Mouse (Mus musculus) 3T3-L1 (cell line): Measurements from ENCODE around the gene Nr2c2ap.
A peak's percentile ranks its signal among the peaks of the same experiment; 100 is the strongest.

Experiments
- DNase-seq: peaks from one replicate; pipeline ENCODE4 v3.0.0-alpha.2; 2015; ENCODE audit warnings: low read depth, low spot score

Gene Nr2c2ap

GRCm38 (mm10) chr8:70118726-70119700 is 12.1 kb upstream of the Nr2c2ap start:
- no peak for DNase-seq

GRCm38 (mm10) chr8:70120667-70121066 is 10.5 kb upstream of the Nr2c2ap start, which contains the start of gene Ncan:
Ncan (minus strand) TSS chr8:70120873.
- DNase-seq = no peak

DNA sequence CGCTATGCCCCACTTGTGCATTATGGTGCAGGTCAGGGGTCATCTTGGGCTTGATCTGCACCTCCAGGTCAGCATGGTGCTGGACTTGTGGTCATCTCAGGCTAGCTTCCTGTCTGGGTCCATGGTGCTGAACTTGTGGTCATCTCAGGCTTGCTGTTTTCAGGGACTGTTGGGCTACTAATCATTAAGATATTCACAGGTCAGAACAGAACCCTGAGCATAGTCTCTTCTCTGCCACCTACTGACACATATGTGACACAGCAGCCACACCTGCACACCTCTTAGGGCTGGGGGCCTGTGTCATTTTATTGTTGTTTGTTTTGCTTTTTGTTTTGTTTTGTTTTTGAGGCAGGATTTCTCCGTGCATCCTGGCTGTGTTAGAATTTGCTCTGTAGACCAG is 8.3 kb upstream of the Nr2c2ap start:
- DNase-seq = peak; percentile 63

GRCm38 (mm10) chr8:70124992-70125391 is 6.1 kb upstream of the Nr2c2ap start:
- no peak for DNase-seq

- peak; percentile 50 for DNase-seq
Measured at GRCm38 (mm10) chr8:70128435-70128834, 2.7 kb upstream of the Nr2c2ap start.

DNA sequence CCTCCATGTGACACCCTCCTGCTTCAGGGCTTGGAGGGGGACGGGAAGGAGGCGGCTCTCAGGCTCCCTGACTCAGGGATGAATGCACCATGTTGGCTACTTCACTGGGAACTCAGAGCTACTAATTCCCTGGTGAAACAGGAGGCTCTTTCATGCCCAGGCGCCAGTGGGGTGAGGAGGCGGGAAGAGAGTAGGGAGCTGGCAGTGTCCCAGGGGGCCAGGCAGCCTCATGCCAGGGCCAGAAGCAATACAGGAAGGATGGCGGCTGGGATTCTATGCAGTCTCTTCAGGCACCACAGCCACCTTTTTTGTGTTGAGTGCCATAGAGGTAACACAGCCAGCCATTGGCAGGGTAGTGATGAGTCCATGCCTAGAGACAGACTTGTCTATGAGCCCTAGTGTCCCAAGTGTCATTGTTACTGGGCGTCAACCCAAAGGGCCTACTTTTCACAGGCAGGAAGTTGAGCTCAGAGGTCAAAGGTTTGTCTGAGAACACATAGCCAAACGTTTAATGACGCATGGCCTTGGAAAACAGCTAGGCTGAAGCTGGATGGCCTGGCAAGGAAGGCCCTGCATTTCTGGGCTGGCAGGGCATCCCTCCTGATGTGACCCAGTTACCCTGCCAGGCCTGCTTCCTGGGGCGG is 1.7 kb upstream of the Nr2c2ap start:
- peak; percentile 64 for DNase-seq

DNA sequence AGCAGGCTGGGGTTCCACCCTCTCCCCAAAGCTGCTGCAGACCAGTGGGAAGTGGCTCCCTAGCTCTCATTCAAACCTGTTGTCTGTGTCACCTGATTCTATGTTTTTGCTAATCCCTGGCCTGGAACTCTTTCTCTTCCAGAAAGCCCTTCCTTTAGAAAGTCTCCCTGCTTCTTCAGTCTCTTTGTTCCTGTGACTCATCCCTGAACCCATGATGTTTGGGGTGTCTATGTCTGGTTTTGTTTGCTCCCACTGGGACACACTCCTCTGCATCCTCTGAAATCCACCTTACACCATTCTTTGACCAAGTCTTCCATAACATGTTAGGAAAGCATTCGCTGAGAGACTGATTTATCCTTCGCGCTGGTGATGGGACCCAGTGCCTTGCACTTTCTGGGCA is 1.1 kb upstream of the Nr2c2ap start:
- peak; percentile 58 for DNase-seq

- DNase-seq = no peak
Measured at GRCm38 (mm10) chr8:70134086-70134485, 3.0 kb downstream of the Nr2c2ap start.

DNA sequence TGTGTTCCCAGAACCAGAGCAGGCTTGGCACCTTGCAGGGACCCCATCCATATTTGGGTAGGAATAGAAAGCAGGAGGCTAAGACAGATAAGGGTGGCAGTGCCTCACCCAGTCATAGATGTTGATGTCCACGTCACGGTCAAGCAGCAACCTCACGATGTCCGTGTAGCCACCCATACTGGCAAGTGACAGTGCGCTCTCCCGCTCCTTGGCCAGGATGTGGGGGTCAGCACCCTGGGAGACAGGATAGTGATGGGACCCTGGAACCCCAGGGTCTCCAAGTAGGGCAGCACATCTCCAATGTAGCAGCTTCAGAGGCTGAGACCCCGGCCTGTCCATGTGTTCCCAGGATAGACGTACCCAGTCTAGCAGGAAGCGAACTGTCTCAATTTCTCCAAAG is 3.8 kb downstream of the Nr2c2ap start:
- no peak for DNase-seq

- no peak for DNase-seq
Measured at GRCm38 (mm10) chr8:70136591-70136990, 5.5 kb downstream of the Nr2c2ap start.

GRCm38 (mm10) chr8:70137890-70138289 is 6.8 kb downstream of the Nr2c2ap start:
- DNase-seq = no peak

DNA sequence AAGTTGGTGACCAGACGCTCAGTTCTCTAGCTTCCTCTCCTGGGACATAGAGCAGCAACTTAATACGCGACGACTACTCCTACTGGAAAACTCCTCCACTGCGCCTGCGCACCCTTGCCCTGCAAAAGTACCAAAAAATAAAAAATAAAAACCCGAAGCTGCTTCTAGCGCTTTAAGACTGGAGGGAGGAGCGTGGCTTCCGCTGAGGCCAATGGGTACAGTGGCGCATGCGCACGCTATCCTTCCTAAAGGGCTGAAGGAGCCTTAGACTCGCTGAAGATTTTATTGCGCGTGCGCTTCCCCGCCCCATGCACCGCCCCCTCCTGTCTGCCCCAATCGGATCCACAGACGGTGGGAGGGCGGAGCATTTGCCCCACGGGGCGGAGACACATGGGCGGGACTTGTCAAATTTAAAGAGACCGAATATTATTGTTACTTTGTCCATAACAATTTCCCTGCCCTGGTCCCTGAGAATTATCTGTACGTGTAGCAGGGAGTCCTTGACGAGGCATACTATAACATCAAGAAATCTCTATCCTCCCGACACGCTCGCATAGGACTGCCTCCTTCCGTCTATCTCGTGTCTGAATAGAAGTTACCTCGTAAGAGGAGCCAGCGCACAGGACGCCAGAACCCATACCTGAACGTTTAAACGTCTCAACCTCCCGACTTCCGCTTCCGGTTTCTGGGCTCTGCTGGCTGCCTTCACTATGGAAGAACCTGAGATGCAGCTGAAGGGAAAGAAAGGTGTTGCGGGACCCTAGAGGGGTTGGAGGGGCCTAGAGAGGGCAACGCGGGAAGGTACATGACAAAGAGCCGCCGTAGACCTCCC is 8.1 kb downstream of the Nr2c2ap start, which contains the start of the genes Rfxank, Borcs8 and Mef2b:
Rfxank (minus strand) TSS at position 129 of the 832 bp plus-strand sequence.
Borcs8 (plus strand) TSS at position 474 of the 832 bp plus-strand sequence.
Mef2b (plus strand) TSS at position 686 of the 832 bp plus-strand sequence.
- peak; percentile 100 for DNase-seq

GRCm38 (mm10) chr8:70139981-70140380 is 8.8 kb downstream of the Nr2c2ap start:
- DNase-seq = peak; percentile 74

DNA sequence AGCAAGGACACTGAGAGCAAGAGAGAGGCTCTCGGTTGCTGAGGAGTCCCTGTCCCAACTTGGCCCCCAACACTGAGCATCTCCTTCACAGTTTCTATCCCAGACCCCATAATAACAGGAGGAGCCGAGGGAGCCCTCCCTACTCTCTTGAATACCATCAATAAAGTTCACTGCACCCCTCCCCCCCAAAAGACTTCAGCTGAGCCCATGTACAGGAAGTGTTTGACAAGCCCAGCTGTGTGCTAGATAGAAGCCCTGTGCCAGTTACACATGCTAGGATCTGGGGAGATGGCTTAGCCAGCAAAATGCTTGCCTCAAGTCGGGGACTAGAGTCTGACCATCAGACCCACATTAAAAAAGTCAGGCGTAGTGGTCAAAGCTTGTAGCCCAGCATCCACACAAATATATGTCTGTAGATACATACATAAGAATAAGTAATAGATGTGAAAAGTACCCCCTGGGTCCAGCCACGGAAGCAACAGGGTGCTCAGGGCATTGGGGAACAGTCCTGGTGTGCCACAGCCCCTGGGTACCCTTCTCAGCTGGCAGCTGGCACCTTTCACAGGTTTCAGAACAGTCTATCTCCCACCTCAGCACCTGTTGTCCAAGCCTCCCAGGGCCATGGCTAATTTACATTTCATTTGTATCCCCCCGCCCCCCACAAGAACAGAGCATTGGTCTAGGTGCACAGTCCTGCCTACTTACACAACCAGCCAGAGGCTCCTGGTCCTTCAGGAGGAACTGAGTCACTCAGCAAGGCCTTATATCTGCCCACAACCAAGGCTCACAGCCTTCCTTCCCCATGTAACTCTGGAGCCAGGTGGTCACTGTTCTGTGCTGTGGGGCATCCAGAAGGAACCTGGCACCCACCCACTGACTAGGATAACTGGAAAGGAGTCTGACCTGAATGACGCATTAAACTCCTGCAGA is 16.8 kb downstream of the Nr2c2ap start:
- no peak for DNase-seq

DNA sequence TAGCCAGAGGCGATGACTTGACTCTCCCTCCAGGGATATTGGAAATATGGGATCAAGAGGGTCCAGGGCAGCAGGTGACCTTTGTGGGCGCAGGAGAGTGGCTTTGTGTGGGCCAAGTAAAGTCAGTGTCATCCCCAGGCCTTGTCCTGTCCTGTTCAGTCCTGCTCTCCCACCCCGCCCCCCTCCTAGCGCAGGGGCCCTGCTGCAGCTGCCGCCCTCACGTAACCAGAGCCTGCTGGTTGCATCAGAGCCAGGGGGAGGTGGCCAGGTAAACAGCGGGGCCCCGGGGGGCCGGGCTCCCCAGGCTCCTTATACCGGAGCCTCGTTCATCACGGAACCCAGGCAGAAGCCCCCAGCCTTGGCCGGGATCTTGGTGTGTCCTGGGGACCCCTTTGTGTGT is 19.0 kb downstream of the Nr2c2ap start:
- no peak for DNase-seq

- peak; percentile 70 for DNase-seq
Measured at GRCm38 (mm10) chr8:70152537-70153257, 21.6 kb downstream of the Nr2c2ap start.

GRCm38 (mm10) chr8:70157240-70157800 is 26.2 kb downstream of the Nr2c2ap start:
- no peak for DNase-seq

GRCm38 (mm10) chr8:70158069-70158853 is 27.1 kb downstream of the Nr2c2ap start:
- peak; percentile 69 for DNase-seq

DNA sequence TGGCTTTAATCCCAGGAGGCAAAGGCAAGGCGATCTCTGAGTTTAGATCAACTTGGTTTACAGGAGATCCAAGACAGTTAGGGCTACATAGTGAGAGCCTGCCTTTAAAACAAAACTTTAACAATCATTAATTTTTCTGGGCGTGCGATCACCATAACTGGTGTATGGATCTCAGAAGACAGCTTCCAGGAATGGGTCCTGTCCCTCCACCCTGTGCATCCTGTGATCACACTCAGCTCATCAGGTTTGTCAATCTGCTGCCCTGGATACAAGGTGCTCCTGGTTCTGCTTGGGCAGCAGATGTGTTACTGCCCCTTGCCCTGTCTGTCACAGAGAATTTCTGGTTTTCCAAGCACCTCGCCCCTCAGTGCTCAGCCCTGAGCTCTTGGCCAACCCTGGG is 28.1 kb downstream of the Nr2c2ap start:
- no peak for DNase-seq
